Mouse (Mus musculus): ENCODE results near the gene Cstb.
"Not testable (repeated sequence)": the region's sequence is repeated elsewhere in the genome, so short reads cannot be mapped to it uniquely, and the experiment has no call there.

The Cstb gene

GRCm38 (mm10) chr10:78425181-78426041 lies at the start of gene Cstb:
TSS of gene Cstb (plus strand) at chr10:78425669.
- peak; percentile 45 to 72 for DNase-seq (ENCODE audit: low spot score in 2 of 2)

DNA sequence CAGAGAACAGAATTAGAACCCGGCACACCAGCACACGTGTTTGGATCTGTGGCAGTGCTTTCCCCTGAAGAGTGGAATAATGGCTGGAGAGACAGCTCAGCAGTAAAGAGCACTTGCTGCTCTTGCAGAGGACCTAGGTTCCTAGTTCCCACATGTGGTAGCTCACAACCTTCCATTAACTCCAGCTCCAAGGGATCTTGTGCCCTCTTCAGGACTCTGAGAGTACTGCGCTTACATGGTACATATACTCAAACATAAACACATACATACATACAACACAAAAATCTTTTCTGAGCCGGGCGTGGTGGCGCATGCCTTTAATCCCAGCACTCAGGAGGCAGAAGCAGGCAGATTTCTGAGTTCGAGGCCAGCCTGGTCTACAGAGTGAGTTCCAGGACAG lies 47.0 kb upstream of the Cstb start:
- DNase-seq (ENCODE audit: low spot score in 2 of 2), result no peak

DNA sequence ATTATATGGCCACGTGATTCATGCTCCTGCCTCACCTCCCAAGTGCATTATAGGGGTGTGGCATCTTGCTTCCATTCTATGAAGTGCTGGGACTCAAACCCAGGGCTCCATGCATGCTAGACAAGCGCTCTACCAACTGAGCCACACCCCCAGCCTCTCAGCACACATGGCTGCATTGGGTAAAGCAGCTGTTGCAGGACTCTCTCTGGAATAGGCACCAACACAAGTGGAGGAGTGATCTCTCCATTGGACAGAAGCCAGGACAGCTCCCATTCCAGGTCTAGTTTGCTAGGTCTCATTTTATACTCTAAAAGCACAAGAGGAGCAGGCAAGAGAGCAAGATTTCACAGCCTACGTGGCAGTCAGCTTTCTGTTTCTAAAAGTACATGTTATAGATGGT lies 41.9 kb upstream of the Cstb start:
- no peak for DNase-seq (ENCODE audit: low spot score in 2 of 2)

GRCm38 (mm10) chr10:78385520-78385919 lies 39.9 kb upstream of the Cstb start:
- DNase-seq (ENCODE audit: low spot score in 2 of 2), result no peak

DNA sequence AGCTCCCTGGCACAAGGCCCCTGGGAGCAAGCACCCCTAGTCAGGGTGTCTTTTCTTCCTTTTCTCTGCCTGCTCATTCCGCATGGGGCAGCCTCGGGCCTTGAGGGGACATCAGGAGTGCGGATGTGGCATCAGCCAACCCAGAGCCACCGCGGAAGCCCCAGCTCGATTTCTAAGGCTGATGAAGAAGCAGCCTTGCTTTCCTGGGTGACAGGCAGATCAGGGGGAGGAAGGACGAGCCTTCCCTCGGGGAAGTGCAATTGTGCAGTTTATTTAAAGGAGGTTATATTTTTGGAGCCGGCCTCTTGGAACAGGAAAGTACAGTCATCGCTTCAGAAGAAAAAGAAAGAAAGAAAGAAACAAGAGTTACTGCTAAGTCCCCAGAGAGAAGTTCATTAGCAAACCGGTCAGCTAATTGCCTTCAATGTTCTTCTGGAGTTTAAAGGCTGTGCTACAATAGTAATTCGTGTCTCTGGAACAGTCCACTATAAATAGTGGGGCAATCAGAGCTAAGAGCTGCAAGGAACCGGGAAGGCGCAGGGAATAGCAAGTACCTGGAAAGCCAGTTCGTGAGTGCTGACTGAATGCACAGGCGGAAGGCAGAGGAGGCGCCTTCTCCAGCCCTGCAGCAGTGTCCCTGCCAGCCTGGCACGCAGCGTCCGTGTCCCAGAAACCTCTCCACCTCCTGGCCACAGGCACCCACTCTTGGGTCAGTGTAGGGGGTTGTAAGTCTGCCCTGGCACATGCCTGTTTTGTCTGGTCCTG lies 37.1 kb upstream of the Cstb start:
- DNase-seq (ENCODE audit: low spot score in 2 of 2), result no peak

DNA sequence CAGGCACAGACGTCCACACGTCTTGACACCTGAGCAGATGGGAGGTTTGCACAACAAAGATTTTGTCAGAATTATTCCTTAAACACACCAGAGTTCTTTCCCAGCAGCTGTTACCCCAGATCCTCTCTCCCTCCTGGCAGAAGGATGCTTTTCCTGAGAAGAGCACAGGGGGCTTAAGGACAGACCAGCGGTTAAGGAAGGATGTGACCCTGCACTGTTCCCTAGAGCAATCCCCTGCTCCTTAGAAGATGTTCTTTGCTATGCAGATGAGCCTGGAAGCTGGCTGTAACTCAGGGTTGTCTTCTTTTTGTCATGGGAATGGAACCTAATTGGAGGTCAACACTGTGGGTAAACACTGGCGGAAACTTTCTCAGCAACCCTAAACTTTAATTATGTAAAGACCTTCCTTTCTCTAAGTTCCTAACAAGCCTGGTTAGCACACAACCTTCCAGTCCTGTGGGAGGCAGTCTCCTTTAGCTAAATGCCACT lies 34.4 kb upstream of the Cstb start:
- no peak for DNase-seq (ENCODE audit: low spot score in 2 of 2)

GRCm38 (mm10) chr10:78392072-78392471 lies 33.4 kb upstream of the Cstb start:
- peak; percentile 83 to 87 for DNase-seq (ENCODE audit: low spot score in 2 of 2)

- DNase-seq (ENCODE audit: low spot score in 2 of 2), result no peak
Observed at GRCm38 (mm10) chr10:78395377-78395776, 30.1 kb upstream of the Cstb start.

GRCm38 (mm10) chr10:78395819-78396624 lies 29.4 kb upstream of the Cstb start:
- peak; percentile 98 for DNase-seq (ENCODE audit: low spot score in 2 of 2)

DNA sequence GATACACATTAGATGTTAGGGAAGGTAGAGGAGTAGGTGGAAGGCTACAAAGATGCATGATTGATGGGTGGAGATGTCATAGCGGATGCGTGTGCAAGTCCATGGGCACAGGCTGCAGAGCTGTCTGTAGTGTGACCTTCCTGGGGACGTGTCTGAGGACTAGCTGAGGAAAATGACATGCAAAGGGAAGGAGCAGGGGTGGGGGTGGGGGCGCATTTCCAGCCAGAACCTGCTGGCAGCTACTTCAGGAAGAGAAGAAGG lies 28.9 kb upstream of the Cstb start:
- no peak for DNase-seq (ENCODE audit: low spot score in 2 of 2)

DNA sequence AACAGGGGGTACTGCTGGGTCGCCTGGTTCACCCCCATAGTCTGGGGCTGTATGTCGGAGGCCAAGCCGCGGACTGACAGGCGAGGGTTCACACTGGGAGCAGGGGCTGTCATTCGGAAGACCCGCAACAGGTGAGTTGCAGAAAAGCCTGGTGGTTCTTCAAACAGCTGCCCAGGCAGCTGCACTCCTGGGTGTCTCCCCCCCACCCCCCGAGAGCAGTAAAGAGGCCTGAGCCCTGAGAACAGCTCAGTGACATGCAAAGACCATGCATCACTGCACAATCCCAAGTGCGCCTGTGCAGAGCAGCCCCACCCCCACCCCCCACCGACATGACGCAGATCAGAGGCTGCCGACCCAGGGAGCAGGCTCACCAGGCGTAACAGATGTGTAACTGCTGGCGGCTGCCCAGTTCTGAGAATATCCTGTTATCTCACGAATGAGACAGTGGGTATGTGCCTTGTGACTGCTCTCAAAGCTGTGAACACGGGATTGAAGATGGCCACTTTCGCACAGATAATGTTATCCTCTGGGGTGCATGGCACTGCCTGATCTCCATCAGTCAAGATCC lies 26.3 kb upstream of the Cstb start:
- no peak for DNase-seq (ENCODE audit: low spot score in 2 of 2)

GRCm38 (mm10) chr10:78401127-78401526 lies 24.3 kb upstream of the Cstb start:
- DNase-seq (ENCODE audit: low spot score in 2 of 2), result no peak

DNA sequence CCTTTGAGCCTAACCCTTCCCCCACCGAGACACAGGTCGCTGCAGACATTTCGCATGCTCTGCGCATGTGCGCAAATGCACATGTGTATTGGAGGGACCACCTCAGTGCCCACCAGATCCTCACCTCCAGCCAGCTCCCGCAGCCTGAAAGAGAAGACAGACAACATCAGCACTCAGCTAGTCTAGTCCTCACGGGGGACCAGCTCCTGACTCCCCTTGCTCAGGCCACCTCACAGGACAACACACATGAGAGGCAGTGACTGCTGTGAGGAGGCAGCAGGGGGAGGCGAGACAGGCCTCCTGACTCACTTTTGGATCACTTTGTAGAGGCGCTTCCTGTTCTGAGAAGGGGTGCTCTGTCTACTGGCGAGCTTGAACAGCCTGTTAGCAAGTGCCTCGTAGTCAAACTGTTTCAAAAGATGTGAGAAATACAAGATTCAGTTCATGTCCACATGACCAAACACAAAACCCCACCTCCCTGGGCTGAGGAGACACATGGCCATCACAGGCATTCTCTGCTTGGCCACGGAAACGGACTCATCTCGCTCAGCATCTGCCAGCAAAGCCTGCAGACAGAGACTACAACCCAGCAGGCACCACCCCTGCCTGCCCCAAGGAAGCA lies 23.1 kb upstream of the Cstb start:
- no peak for DNase-seq (ENCODE audit: low spot score in 2 of 2)

DNA sequence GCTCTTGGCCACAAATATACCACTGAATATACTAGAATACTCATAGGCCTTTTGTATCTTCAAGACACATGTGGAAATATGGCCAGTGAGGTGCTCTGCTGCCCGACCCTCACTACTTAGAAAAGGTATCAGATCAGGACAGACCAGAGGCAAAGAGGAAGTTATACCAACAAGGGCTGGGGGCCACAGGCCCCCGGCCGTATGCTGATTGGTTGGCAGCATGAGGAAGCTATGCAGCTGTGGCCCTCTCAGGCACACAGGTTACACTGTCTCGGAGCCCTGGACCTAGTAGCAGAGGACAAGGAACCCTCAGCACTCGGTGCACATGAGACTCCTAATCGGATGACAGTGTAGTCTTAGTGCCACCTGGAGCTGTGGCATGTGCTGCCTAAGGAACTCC lies 19.3 kb upstream of the Cstb start:
- no peak for DNase-seq (ENCODE audit: low spot score in 2 of 2)

DNA sequence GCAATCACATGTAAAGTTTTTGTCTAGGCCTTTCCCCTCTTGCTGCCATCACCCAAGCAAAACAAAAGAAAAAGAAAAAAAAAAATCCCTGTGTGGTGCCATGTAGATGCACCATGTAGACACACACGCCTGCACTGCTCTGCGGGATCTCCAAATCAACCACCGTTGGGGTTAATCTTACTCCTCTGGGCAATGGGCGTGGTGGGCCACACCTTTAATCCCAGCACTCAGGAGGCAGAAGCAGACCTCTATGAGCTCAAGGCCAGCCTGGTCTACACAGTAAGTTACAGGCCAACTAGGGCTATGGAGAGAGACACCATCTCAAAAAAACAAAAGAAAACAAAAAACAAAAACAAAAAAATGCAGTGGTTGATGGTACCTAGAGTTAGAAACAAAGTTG lies 18.3 kb upstream of the Cstb start:
- DNase-seq (ENCODE audit: low spot score in 2 of 2), result no peak

GRCm38 (mm10) chr10:78409035-78409788 lies 16.3 kb upstream of the Cstb start:
- no peak for DNase-seq (ENCODE audit: low spot score in 2 of 2)

- no peak for DNase-seq (ENCODE audit: low spot score in 2 of 2)
Observed at GRCm38 (mm10) chr10:78411851-78412250, 13.6 kb upstream of the Cstb start.

DNA sequence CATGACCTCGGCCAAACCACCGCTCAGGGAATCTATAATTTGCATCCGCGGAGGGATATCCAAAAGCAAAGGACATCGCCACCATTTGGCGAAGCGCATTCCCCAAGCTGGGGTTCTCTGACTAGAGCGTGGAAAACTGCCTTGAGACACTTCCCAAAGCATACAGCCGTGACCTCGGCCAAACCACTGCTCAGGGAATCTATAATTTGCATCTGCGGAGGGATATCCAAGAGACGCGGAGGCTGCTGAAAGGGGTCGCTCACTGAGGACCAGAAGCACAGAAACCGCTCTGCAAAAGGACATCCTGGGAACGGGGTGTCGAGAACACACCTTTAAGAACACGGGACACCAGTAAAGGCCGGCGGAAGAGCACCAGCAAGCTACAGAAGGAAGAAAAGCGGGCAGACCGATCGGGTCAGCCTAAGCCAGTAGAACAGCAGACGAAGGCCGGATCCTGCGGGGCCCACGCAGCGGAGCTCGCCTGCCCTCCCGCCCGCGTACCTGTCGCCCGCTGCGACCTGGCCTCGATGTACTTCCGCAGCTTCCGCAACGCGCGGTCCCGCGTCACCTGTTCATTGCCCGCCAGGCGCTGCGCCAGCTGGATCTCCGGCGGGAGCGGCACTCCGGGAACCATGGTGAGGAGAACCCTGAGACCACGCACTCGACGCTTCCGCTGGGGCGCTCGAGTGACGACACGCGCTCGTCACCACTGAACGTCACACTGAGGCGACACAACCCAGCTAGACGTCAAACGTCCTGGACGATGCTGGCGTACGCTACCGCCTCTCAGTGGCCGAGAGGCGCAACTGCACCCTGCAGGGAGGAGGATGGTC lies 12.9 kb upstream of the Cstb start, which contains the start of gene Rrp1:
Gene Rrp1 (minus strand): TSS at position 725 of the 833 bp plus-strand sequence.
- peak; percentile 95 to 97 for DNase-seq (ENCODE audit: low spot score in 2 of 2)

DNA sequence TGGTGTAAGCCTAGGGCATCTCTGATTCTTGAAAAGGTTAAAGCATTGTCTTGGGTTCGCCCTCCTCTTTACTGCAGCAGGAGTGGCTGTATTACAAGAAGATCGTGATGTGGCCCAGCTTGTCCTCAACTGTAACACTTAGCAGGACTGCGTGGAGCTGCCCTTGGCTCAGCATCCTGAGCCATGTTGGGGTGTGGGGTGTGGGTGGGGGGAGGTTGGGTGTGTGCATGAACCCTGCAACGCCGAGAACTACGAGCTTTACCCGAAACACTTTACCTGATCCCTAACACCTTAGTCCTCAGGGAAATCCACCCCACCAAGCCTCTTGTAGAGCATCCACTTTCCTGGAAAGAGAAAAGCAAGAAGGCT lies 12.3 kb upstream of the Cstb start:
- DNase-seq (ENCODE audit: low spot score in 2 of 2), result no peak

- not testable (repeated sequence) for DNase-seq (ENCODE audit: low spot score in 2 of 2)
Observed at GRCm38 (mm10) chr10:78414936-78415335, 10.5 kb upstream of the Cstb start.

Measured in cerebellum, postnatal 4 days (tissue).